Mouse (Mus musculus) CH12.LX (cell line): ENCODE measurements at regions not wholly inside any gene's neighbourhood (a gene's known extent, or its start where the extent isn't known, plus 50 kb on each side); places are given as distances from the start of the nearest gene placed in this dataset.

Experiments
- DNase-seq: peaks from one replicate; pipeline ENCODE4 v3.0.0-alpha.2; 2013; ENCODE audit errors: extremely low read depth
- H3K27ac ChIP-seq: 2 replicates; pipeline ENCODE4 v1.5.1; 2012; ENCODE audit warnings: low read depth, mild to moderate bottlenecking, control low read depth, moderate library complexity; ENCODE audit not compliant: insufficient read depth
- H3K27me3 ChIP-seq: replicated peaks from 2 replicates; pipeline ENCODE3; 2012; ENCODE audit warnings: inconsistent platforms
- H3K36me3 ChIP-seq, 2 experiments: replicated peaks in 1 of 2; 2 replicates each; pipeline versions ENCODE3 to v1.6.1; 2012; ENCODE audit warnings: inconsistent platforms in 1 of 2, low read length in 1 of 2, mild to moderate bottlenecking in 1 of 2, mixed read lengths in 1 of 2, moderate library complexity in 1 of 2; ENCODE audit not compliant: control insufficient read depth in 1 of 2, insufficient read depth in 1 of 2
- H3K4me1 ChIP-seq, 2 experiments: 2 replicates each; pipeline ENCODE4 v1.6.1; 2012; ENCODE audit warnings: inconsistent platforms in 1 of 2, moderate library complexity in 1 of 2; ENCODE audit not compliant: insufficient read depth in 2 of 2, control insufficient read depth in 1 of 2
- H3K4me2 ChIP-seq: 2 replicates; pipeline ENCODE4 v1.6.1; 2012; ENCODE audit warnings: low read depth, mild to moderate bottlenecking, control low read depth; ENCODE audit not compliant: poor library complexity, insufficient read depth, severe bottlenecking
- H3K4me3 ChIP-seq, 3 experiments: fragments of 150-350 bp in 1 of 3; sonication (generic) in 1 of 3; replicated peaks in 1 of 3; 2 replicates each; pipeline versions ENCODE3 to v1.5.1; 2011 to 2012; ENCODE audit warnings: low read depth in 2 of 3, low read length in 2 of 3, mild to moderate bottlenecking in 2 of 3, moderate library complexity in 2 of 3, control low read depth in 1 of 3, improper control_type of control experiment in 1 of 3, inconsistent platforms in 1 of 3, mixed read lengths in 1 of 3; ENCODE audit not compliant: poor library complexity in 1 of 3
- H3K79me2 ChIP-seq: replicated peaks from 2 replicates; pipeline ENCODE4 v1.6.1; 2012; ENCODE audit warnings: mild to moderate bottlenecking, moderate library complexity; ENCODE audit not compliant: control insufficient read depth, poor library complexity, insufficient read depth, severe bottlenecking; ENCODE audit errors: extremely low read depth
- H3K9ac ChIP-seq: 2 replicates; pipeline ENCODE4 v1.6.1; 2012; ENCODE audit warnings: low read depth, mild to moderate bottlenecking, control low read depth, moderate library complexity; ENCODE audit not compliant: insufficient read depth
- H3K9me3 ChIP-seq: replicated peaks from 2 replicates; pipeline ENCODE3; 2012; ENCODE audit warnings: low read length, inconsistent platforms, mixed read lengths
- CHD2 ChIP-seq: IDR thresholded peaks from 2 replicates; pipeline ENCODE4 v1.6.1; 2011; ENCODE audit warnings: low read length, improper control_type of control experiment
- CTCF ChIP-seq, 2 experiments: IDR thresholded peaks in 1 of 2; conservative IDR thresholded peaks in 1 of 2; 2 replicates each; pipeline ENCODE4 v1.5.1; 2011 to 2012; ENCODE audit warnings: low read depth in 2 of 2, low read length in 2 of 2, improper control_type of control experiment in 1 of 2, inconsistent platforms in 1 of 2, mild to moderate bottlenecking in 1 of 2, moderate library complexity in 1 of 2
- IRF4 ChIP-seq: IDR thresholded peaks from 2 replicates; pipeline ENCODE4 v1.6.1; 2014; ENCODE audit warnings: low read depth, mild to moderate bottlenecking, inconsistent platforms, low read length, improper control_type of control experiment
- JUN ChIP-seq: IDR thresholded peaks from 2 replicates; pipeline ENCODE4 v1.6.1; 2011; ENCODE audit warnings: low read depth, mild to moderate bottlenecking, low read length, improper control_type of control experiment, moderate library complexity; ENCODE audit not compliant: insufficient read depth
- KAT2A ChIP-seq: IDR thresholded peaks from 2 replicates; pipeline ENCODE4 v1.6.1; 2012; ENCODE audit warnings: low read length, improper control_type of control experiment, inconsistent platforms; ENCODE audit not compliant: insufficient replicate concordance
- MAFK ChIP-seq: IDR thresholded peaks from 2 replicates; pipeline ENCODE4 v1.6.1; 2011; ENCODE audit warnings: low read length, improper control_type of control experiment; ENCODE audit not compliant: insufficient replicate concordance
- MAZ ChIP-seq: IDR thresholded peaks from 2 replicates; pipeline ENCODE4 v1.6.1; 2012; ENCODE audit warnings: low read depth, mild to moderate bottlenecking, inconsistent platforms, low read length, improper control_type of control experiment, moderate library complexity
- MEF2A ChIP-seq: IDR thresholded peaks from 2 replicates; pipeline ENCODE4 v1.6.1; 2014; ENCODE audit warnings: low read depth, mild to moderate bottlenecking, inconsistent platforms, low read length, improper control_type of control experiment, borderline replicate concordance
- NELFE ChIP-seq: IDR thresholded peaks from 2 replicates; pipeline ENCODE4 v1.6.1; 2011; ENCODE audit warnings: low read depth, low read length, improper control_type of control experiment
- NRF1 ChIP-seq: IDR thresholded peaks from 2 replicates; pipeline ENCODE4 v1.6.1; 2014; ENCODE audit warnings: low read depth, mild to moderate bottlenecking, inconsistent platforms, low read length, improper control_type of control experiment, moderate library complexity
- PAX5 ChIP-seq: IDR thresholded peaks from 2 replicates; pipeline ENCODE4 v1.6.1; 2012; ENCODE audit warnings: low read length, inconsistent platforms, mixed read lengths
- RCOR1 ChIP-seq: conservative IDR thresholded peaks from 2 replicates; pipeline ENCODE4 v1.6.1; 2012; ENCODE audit warnings: low read depth, mild to moderate bottlenecking, inconsistent platforms, low read length, improper control_type of control experiment
- SIN3A ChIP-seq: IDR thresholded peaks from 2 replicates; pipeline ENCODE4 v1.6.1; 2012; ENCODE audit warnings: low read length, improper control_type of control experiment, inconsistent platforms
- SMC3 ChIP-seq: IDR thresholded peaks from 2 replicates; pipeline ENCODE4 v1.6.1; 2011; ENCODE audit warnings: low read depth, low read length, improper control_type of control experiment
- TBP ChIP-seq: conservative IDR thresholded peaks from 2 replicates; pipeline ENCODE4 v1.6.1; 2011; ENCODE audit warnings: low read depth, low read length, improper control_type of control experiment
- TCF12 ChIP-seq: IDR thresholded peaks from 2 replicates; pipeline ENCODE4 v1.6.1; 2014; ENCODE audit warnings: low read depth, mild to moderate bottlenecking, inconsistent platforms, low read length, improper control_type of control experiment
- UBTF ChIP-seq: IDR thresholded peaks from 2 replicates; pipeline ENCODE4 v1.6.1; 2012; ENCODE audit warnings: low read depth, mild to moderate bottlenecking, inconsistent platforms, low read length, improper control_type of control experiment, moderate library complexity
- ZMIZ1 ChIP-seq: IDR thresholded peaks from 2 replicates; pipeline ENCODE4 v1.6.1; 2012; ENCODE audit warnings: low read depth, mild to moderate bottlenecking, inconsistent platforms, low read length, improper control_type of control experiment
- dilution Hi-C: fragments of 300-500 bp; cut with MboI; formaldehyde crosslinking; loops from 2 replicates; pipeline ENCODE4 v1.14.3; 2020; ENCODE audit warnings: low sequenced_read_pairs; ENCODE audit not compliant: extremely low pct_unique_long_range_greater_than_20kb, extremely low pct_ligation_motif_present
- in situ Hi-C: fragments of 300-500 bp; cut with MboI; formaldehyde crosslinking; loops from 3 replicates; pipeline ENCODE4 v1.14.3; 2019; ENCODE audit warnings: low sequenced_read_pairs, low pct_ligation_motif_present, low pct_unique_long_range_greater_than_20kb, mixed read lengths

DNA sequence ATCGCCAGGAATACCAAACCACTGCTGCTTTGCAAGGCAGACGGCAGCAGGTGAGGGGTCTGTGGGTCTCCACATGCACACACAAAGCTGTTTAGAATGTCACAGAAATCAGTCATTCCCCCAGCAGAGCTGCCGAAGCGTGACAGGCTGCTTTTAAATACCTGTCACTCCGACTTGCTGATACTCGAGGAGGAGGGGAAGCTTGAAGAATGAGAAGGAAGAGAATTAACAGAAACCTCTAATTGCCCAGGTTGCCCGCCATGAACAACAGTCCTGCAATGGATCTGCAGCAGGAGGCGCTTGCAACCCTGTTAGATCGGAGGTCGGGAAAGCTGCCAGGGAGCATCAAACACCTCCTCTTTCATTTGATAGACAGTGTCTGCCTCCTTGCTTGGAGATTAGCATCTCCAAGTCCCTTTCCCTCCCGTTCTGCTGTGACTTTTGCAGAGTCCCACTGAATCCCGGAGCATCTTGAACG is 150.5 kb downstream of the Abhd5 start:
- Histone ChIP-seq H3K9me3 (peaks cover 4% of the 10 kb centered on the region), H3K36me3 (no peaks in the 10 kb centered on the region), H3K4me2 (no peak overlapping the region), H3K27me3 (peaks cover 13% of the 10 kb centered on the region), H3K9ac (no peak overlapping the region), H3K27ac (no peak overlapping the region), H3K4me3 (no peak overlapping the region), H3K4me1 (peaks cover 0 to 11% of the 10 kb centered on the region in 2 experiments; a peak in 3 of 4 replicates), H3K79me2 (no peaks in the 10 kb centered on the region)
- TF ChIP-seq SMC3 = no peak
- no peak for TF ChIP-seq MAZ
- no peak for TF ChIP-seq TCF12
- no peak for TF ChIP-seq CTCF (conservative IDR thresholded peaks at IDR 0.05 in 1 of 2, IDR thresholded peaks at IDR 0.05 in 1 of 2; ENCODE audit: low read depth in 2 of 2, low read length in 2 of 2)
- peak; percentile 1 for DNase-seq
- dilution Hi-C loops (no loop called here), in situ Hi-C loops (no loop called here)

GRCm38 (mm10) chr9:122521569-122521968 is 170.2 kb downstream of the Abhd5 start:
- H3K4me3 ChIP-seq = no peak overlapping the region
- no peaks in the 10 kb centered on the region for H3K9me3 ChIP-seq
- no peak for TF ChIP-seq PAX5
- no peak for TF ChIP-seq MEF2A
- TF ChIP-seq CHD2 = no peak
- DNase-seq = no peak
- H3K27me3 ChIP-seq = peaks cover 57% of the 10 kb centered on the region
- H3K9ac ChIP-seq = no peak overlapping the region
- H3K36me3 ChIP-seq = no peaks in the 10 kb centered on the region
- H3K27ac ChIP-seq = no peak overlapping the region
- dilution Hi-C loops = no loop called here
- H3K4me1 ChIP-seq = no peaks in the 10 kb centered on the region
- no peaks in the 10 kb centered on the region for H3K79me2 ChIP-seq
- H3K4me2 ChIP-seq = no peak overlapping the region
- in situ Hi-C loops = no loop called here

- H3K4me1 ChIP-seq = no peaks in the 10 kb centered on the region
- H3K27ac ChIP-seq = no peak overlapping the region
- dilution Hi-C loops = no loop called here
- H3K4me3 ChIP-seq = no peak overlapping the region
- DNase-seq = no peak
- no peak overlapping the region for H3K9ac ChIP-seq
- no peak for TF ChIP-seq MAFK
- TF ChIP-seq NRF1 = no peak
- TF ChIP-seq JUN = no peak
- TF ChIP-seq TBP = no peak
- no peak for TF ChIP-seq ZMIZ1
- no peak for TF ChIP-seq SIN3A
- no peak for TF ChIP-seq IRF4
- no peak for TF ChIP-seq CHD2
- TF ChIP-seq UBTF = no peak
- no peak for TF ChIP-seq NELFE
- TF ChIP-seq KAT2A = no peak
- TF ChIP-seq RCOR1 = no peak
- in situ Hi-C loops = no loop called here
- H3K27me3 ChIP-seq = peaks cover 55% of the 10 kb centered on the region
- H3K9me3 ChIP-seq = no peaks in the 10 kb centered on the region
- no peak overlapping the region for H3K4me2 ChIP-seq
- no peaks in the 10 kb centered on the region for H3K36me3 ChIP-seq
- no peaks in the 10 kb centered on the region for H3K79me2 ChIP-seq
These were observed 174.2 kb downstream of the Abhd5 start for GRCm38 (mm10) chr9:122525621-122526055.
